Mouse (Mus musculus) liver, embryonic 14.5 days (tissue): ENCODE data around the gene Arhgap42. TPM values are rescaled to one million over a fixed set of nuclear protein-coding genes. Genes with fewer than 3 reads are reported as not detected.

Experiments
- ATAC-seq: fragments of 200-750 bp; cut with Nextera tagmentation; 2 replicates; pipeline ENCODE4 v1.8.0; 2017; ENCODE audit warnings: moderate number of reproducible peaks, mild to moderate bottlenecking, moderate library complexity; ENCODE audit not compliant: insufficient read depth
- DNase-seq, 3 experiments: peaks; one replicate each; pipeline ENCODE4 v3.0.0-alpha.2; 2012 to 2013; ENCODE audit warnings: low read depth in 3 of 3, low spot score in 3 of 3
- H3K27ac ChIP-seq: fragments of 300-500 bp; sonication (generic); 2 replicates; pipeline ENCODE4 v1.5.1; 2014; ENCODE audit warnings: moderate library complexity, mild to moderate bottlenecking, control low read depth, inconsistent platforms
- H3K27me3 ChIP-seq: fragments of 300-500 bp; sonication (generic); 2 replicates; pipeline ENCODE4 v1.6.1; 2014; ENCODE audit warnings: mild to moderate bottlenecking, low read length, moderate library complexity; ENCODE audit not compliant: control insufficient read depth, insufficient read depth
- H3K36me3 ChIP-seq: fragments of 300-500 bp; sonication (generic); replicated peaks from 2 replicates; pipeline ENCODE4 v1.6.1; 2014; ENCODE audit warnings: low read depth; ENCODE audit not compliant: control insufficient read depth, insufficient read depth
- H3K4me1 ChIP-seq, 2 experiments: fragments of 200-500 bp in 1 of 2; fragments of 300-500 bp in 1 of 2; sonication (generic) in 1 of 2; replicated peaks; 2 replicates each; pipeline ENCODE4 v1.6.1; 2012 to 2014; ENCODE audit warnings: antibody characterized with exemption in 1 of 2, inconsistent platforms in 1 of 2, low read length in 1 of 2; ENCODE audit not compliant: control insufficient read depth in 2 of 2, insufficient read depth in 2 of 2
- H3K4me2 ChIP-seq: fragments of 300-500 bp; sonication (generic); 2 replicates; pipeline ENCODE4 v1.6.1; 2014; ENCODE audit warnings: low read depth, mild to moderate bottlenecking, control low read depth, moderate library complexity
- H3K4me3 ChIP-seq, 2 experiments: fragments of 200-500 bp in 1 of 2; fragments of 300-500 bp in 1 of 2; sonication (generic) in 1 of 2; 2 replicates each; pipeline ENCODE4 v1.5.1; 2012 to 2014; ENCODE audit warnings: low read depth in 2 of 2, low read length in 2 of 2, mild to moderate bottlenecking in 2 of 2, control low read depth in 1 of 2, inconsistent platforms in 1 of 2, moderate library complexity in 1 of 2; ENCODE audit not compliant: insufficient read depth in 1 of 2
- H3K9ac ChIP-seq: fragments of 300-500 bp; sonication (generic); replicated peaks from 2 replicates; pipeline ENCODE4 v1.6.1; 2014; ENCODE audit warnings: mild to moderate bottlenecking, control low read depth, moderate library complexity
- H3K9me3 ChIP-seq: fragments of 300-500 bp; sonication (generic); 2 replicates; pipeline ENCODE4 v1.6.1; 2016; ENCODE audit warnings: low read length, mixed read lengths; ENCODE audit not compliant: control insufficient read depth
- CTCF ChIP-seq: IDR thresholded peaks from 2 replicates; pipeline ENCODE4 v1.5.1; 2016; ENCODE audit warnings: antibody characterized with exemption, low read depth, control low read depth
- EP300 ChIP-seq: IDR thresholded peaks from 2 replicates; pipeline ENCODE4 v1.6.1; 2016; ENCODE audit warnings: antibody characterized with exemption, low read depth
- WGBS: fragments of 180-500 bp; shearing (Covaris S2); extraction: QIAGEN DNeasy Blood & Tissue Kit; methylation state at CpG from one replicate; pipeline ENCODE4 v1.1.7; 2014; ENCODE audit not compliant: insufficient replicate concordance; 5-methylcytosine and 5-hydroxymethylcytosine counted together
- polyA plus RNA-seq, 2 experiments: library from polyadenylated mRNA; depleted of rRNA in 1 of 2; stranded (reverse) in 1 of 2; unstranded in 1 of 2; fragments of >200 nt; fragmentation: Nextera tagmentation in 1 of 2; extraction: Ambion mirVana in 1 of 2; gene quantifications; 2 replicates each; pipeline versions ENCODE4 v1.2.1 to v1.2.3; 2012 to 2014

Gene Arhgap42
- polyA plus RNA-seq, 2 experiments = 2.0 to 4.4 TPM

- no peak overlapping the region for H3K4me2 ChIP-seq
- no peak overlapping the region for H3K9ac ChIP-seq
- H3K36me3 ChIP-seq = no peaks in the 10 kb centered on the region
- TF ChIP-seq CTCF = no peak
- TF ChIP-seq EP300 = no peak
- H3K27ac ChIP-seq = no peak overlapping the region
- no peaks in the 10 kb centered on the region for H3K27me3 ChIP-seq
- DNase-seq (no peak), ATAC-seq (no peak)
- no peaks in the 10 kb centered on the region for H3K4me1 ChIP-seq
- no peak overlapping the region for H3K4me3 ChIP-seq
- no peaks in the 10 kb centered on the region for H3K9me3 ChIP-seq
- 48% methylated on average over 5 of the region's 5 CpGs for WGBS
Observed at GRCm38 (mm10) chr9:9171146-9171816, 67.6 kb downstream of the Arhgap42 start.

GRCm38 (mm10) chr9:9165641-9166063 lies 73.2 kb downstream of the Arhgap42 start:
- ATAC-seq = no peak
- no peak overlapping the region for H3K9ac ChIP-seq
- H3K27me3 ChIP-seq = no peaks in the 10 kb centered on the region
- no peak for TF ChIP-seq EP300
- no peak for TF ChIP-seq CTCF
- H3K4me3 ChIP-seq = no peak overlapping the region
- H3K4me2 ChIP-seq = no peak overlapping the region
- no peaks in the 10 kb centered on the region for H3K9me3 ChIP-seq
- H3K36me3 ChIP-seq = no peaks in the 10 kb centered on the region
- no peak overlapping the region for H3K27ac ChIP-seq
- WGBS = 56% methylated on average over 4 of the region's 4 CpGs
- no peak for DNase-seq
- peaks cover 0 to 4% of the 10 kb centered on the region in 2 experiments; a peak in 2 of 4 replicates for H3K4me1 ChIP-seq

GRCm38 (mm10) chr9:9160736-9161135 lies 78.2 kb downstream of the Arhgap42 start:
- Histone ChIP-seq H3K4me1 (peaks cover 0 to 2% of the 10 kb centered on the region in 2 experiments; a peak in 1 of 4 replicates), H3K9me3 (no peaks in the 10 kb centered on the region), H3K27me3 (no peaks in the 10 kb centered on the region), H3K4me3 (no peak overlapping the region), H3K4me2 (no peak overlapping the region), H3K9ac (no peak overlapping the region), H3K36me3 (no peaks in the 10 kb centered on the region), H3K27ac (no peak overlapping the region)
- no peak for ATAC-seq
- WGBS = 42% methylated on average over 3 of the region's 3 CpGs
- no peak for DNase-seq
- TF ChIP-seq EP300 (no peak), CTCF (no peak)

GRCm38 (mm10) chr9:9158241-9158640 lies 80.7 kb downstream of the Arhgap42 start:
- Histone ChIP-seq H3K9me3 (no peaks in the 10 kb centered on the region), H3K9ac (no peak overlapping the region), H3K27me3 (no peaks in the 10 kb centered on the region), H3K4me2 (no peak overlapping the region), H3K27ac (no peak overlapping the region), H3K4me1 (no peaks in the 10 kb centered on the region), H3K4me3 (no peak overlapping the region), H3K36me3 (no peaks in the 10 kb centered on the region)
- WGBS = 39% methylated on average over 3 of the region's 3 CpGs
- DNase-seq (no peak), ATAC-seq (no peak)
- TF ChIP-seq EP300 (no peak), CTCF (no peak)

- Histone ChIP-seq H3K36me3 (no peaks in the 10 kb centered on the region), H3K27me3 (no peaks in the 10 kb centered on the region), H3K4me3 (no peak overlapping the region), H3K27ac (no peak overlapping the region), H3K4me1 (no peaks in the 10 kb centered on the region), H3K9me3 (no peaks in the 10 kb centered on the region), H3K4me2 (no peak overlapping the region), H3K9ac (no peak overlapping the region)
- no peak for ATAC-seq
- no peak for DNase-seq
- no peak for TF ChIP-seq EP300
- no peak for TF ChIP-seq CTCF
- WGBS = 66% methylated on average over 2 of the region's 2 CpGs
Observed at GRCm38 (mm10) chr9:9157425-9157824, 81.5 kb downstream of the Arhgap42 start.
